8 mouse cellular contexts compared by ENCODE assay signal in the genomic region with DNA sequence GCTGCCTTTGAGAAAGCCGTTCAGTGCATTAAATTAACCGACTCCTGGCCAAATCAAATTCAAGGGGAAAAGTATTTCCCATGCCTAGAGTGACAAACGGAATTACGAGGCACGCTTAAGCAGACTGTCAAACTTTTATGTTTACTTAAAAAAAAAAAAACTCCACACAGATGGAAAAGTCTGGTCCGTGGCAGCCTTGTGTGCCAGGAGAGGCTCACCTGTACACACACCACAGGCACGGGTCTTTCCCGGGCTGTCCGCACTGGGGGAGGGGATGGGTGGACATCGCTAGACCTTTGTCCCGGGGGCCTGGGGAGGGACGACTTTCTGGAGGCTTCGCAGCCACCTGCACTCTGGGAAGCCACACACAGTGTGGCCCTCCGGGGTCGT. TPM values are rescaled to one million over a fixed set of nuclear protein-coding genes. Genes with fewer than 3 reads are reported as not detected.
DNase-seq lines count a peak whose midpoint lies in the region; ATAC-seq and TF ChIP-seq lines count a peak whose summit lies in the region.

No protein-coding gene starts in this region.

- H3K27me3 ChIP-seq in hindbrain, embryonic 16.5 days (replicated peaks; ENCODE audit: control insufficient read depth, insufficient read depth, low read length): no peaks in the 10 kb centered on the region
- no peaks in the 10 kb centered on the region for H3K27me3 ChIP-seq in midbrain, embryonic 12.5 days

- peaks cover 12% of the 10 kb centered on the region for H3K4me1 ChIP-seq in hindbrain, embryonic 16.5 days (ENCODE audit: control insufficient read depth, insufficient read depth, low read depth, low read length)
- peaks cover 30% of the 10 kb centered on the region for H3K4me1 ChIP-seq in midbrain, embryonic 12.5 days

- peak overlapping the region; percentile 93 for H3K4me2 ChIP-seq in hindbrain, embryonic 16.5 days (ENCODE audit: low read length)
- peak overlapping the region; percentile 91 for H3K4me2 ChIP-seq in midbrain, embryonic 12.5 days (replicated peaks)

- H3K27ac ChIP-seq in hindbrain, embryonic 16.5 days (ENCODE audit: low read depth, low read length): peak overlapping the region; percentile 99
- peak overlapping the region; percentile 99 for H3K27ac ChIP-seq in midbrain, embryonic 12.5 days (replicated peaks)

- H3K9me3 ChIP-seq in hindbrain, embryonic 16.5 days (ENCODE audit: control insufficient read depth, low read length): no peaks in the 10 kb centered on the region
- no peaks in the 10 kb centered on the region for H3K9me3 ChIP-seq in midbrain, embryonic 12.5 days

- H3K36me3 ChIP-seq in hindbrain, embryonic 16.5 days (ENCODE audit: control insufficient read depth, insufficient read depth, low read length): no peaks in the 10 kb centered on the region
- peaks cover 3% of the 10 kb centered on the region; the same call in 1 of the 2 replicates for H3K36me3 ChIP-seq in midbrain, embryonic 12.5 days

- no peak for TF ChIP-seq POLR2A in brain, embryonic 14.5 days (IDR thresholded peaks at IDR 0.05; ENCODE audit: borderline replicate concordance, extremely low read depth, insufficient read depth, insufficient read length, poor library complexity, severe bottlenecking)

- H3K9ac ChIP-seq in hindbrain, embryonic 16.5 days (ENCODE audit: low read depth, low read length): peak overlapping the region; percentile 99
- H3K9ac ChIP-seq in midbrain, embryonic 12.5 days (replicated peaks): peak overlapping the region; percentile 100

- peak; percentile 38 for ATAC-seq in hindbrain, embryonic 16.5 days
- ATAC-seq in midbrain, embryonic 12.5 days (ENCODE audit: low FRiP score, low read depth): no peak

- H3K4me3 ChIP-seq in hindbrain, embryonic 16.5 days (ENCODE audit: low read length): peak overlapping the region; percentile 81
- H3K4me3 ChIP-seq in midbrain, embryonic 12.5 days: peak overlapping the region; percentile 95

- under 1% methylated on average over 11 of the region's 15 CpGs for WGBS in hindbrain, embryonic 16.5 days
- 2% methylated on average over 15 of the region's 15 CpGs for WGBS in midbrain, embryonic 12.5 days

- peak; percentile 38 for DNase-seq in kidney, adult 9 months
- DNase-seq in kidney, adult 11 months: no peak
- DNase-seq in brain, embryonic 14.5 days (ENCODE audit: low read depth): peak; percentile 60
- DNase-seq in left cerebral cortex, postnatal 25 days (ENCODE audit: low spot score in 2 of 2): no peak
- no peak for DNase-seq in urinary bladder, postnatal 10 days (ENCODE audit: low spot score)
- DNase-seq in urinary bladder, postnatal 25 days (ENCODE audit: low spot score): no peak

- intact Hi-C loops in left cerebral cortex, postnatal 25 days (cut with DNase I): loop anchor here (2.0 kb wide), 1 partner anchor 109 kb away; a partner anchor contains a TSS

- TF ChIP-seq CTCF in brain, embryonic 14.5 days (IDR thresholded peaks at IDR 0.05; ENCODE audit: borderline replicate concordance, extremely low read depth, insufficient read depth, insufficient read length): no peak

RNA-seq across cellular contexts. Expression of a gene that starts 0.6 kb away (rescaled TPM):
- 46.1 and 47.5 TPM in 2 replicates for polyA plus RNA-seq in brain, embryonic 14.5 days (2012; rRNA removed)
- polyA plus RNA-seq in hindbrain, embryonic 16.5 days (2015; fragmentation: Nextera tagmentation; extraction: Ambion mirVana): 6.3 and 7.0 TPM in 2 replicates
- polyA plus RNA-seq in midbrain, embryonic 12.5 days (2016; fragmentation: Nextera tagmentation; extraction: Ambion mirVana): 15.0 and 17.3 TPM in 2 replicates
- 10 to 100 TPM; 47.2 to 54.7 TPM for total RNA-seq in left cerebral cortex, postnatal 25 days (2021)

RNA-seq across cellular contexts. Expression of a gene that starts 31.2 kb away (rescaled TPM):
- polyA plus RNA-seq in brain, embryonic 14.5 days (2012; rRNA removed): 1.3 and 2.1 TPM in 2 replicates
- polyA plus RNA-seq in hindbrain, embryonic 16.5 days (2015; fragmentation: Nextera tagmentation; extraction: Ambion mirVana): 1.2 and 2.0 TPM in 2 replicates
- polyA plus RNA-seq in midbrain, embryonic 12.5 days (2016; fragmentation: Nextera tagmentation; extraction: Ambion mirVana): 1.2 and 1.5 TPM in 2 replicates
- total RNA-seq in left cerebral cortex, postnatal 25 days (2021): 1 to 10 TPM; 1.0 to 1.2 TPM

RNA-seq across cellular contexts. Expression of a gene that starts 57.9 kb away (rescaled TPM):
- polyA plus RNA-seq in brain, embryonic 14.5 days (2012; rRNA removed): 0.23 TPM in 1 of 2 replicates, not detected in the other
- polyA plus RNA-seq in hindbrain, embryonic 16.5 days (2015; fragmentation: Nextera tagmentation; extraction: Ambion mirVana): not detected in 2 replicates
- polyA plus RNA-seq in midbrain, embryonic 12.5 days (2016; fragmentation: Nextera tagmentation; extraction: Ambion mirVana): not detected in 2 replicates
- total RNA-seq in left cerebral cortex, postnatal 25 days (2021): under 1 TPM; 0.46 to 0.57 TPM

Comparison
In these comparisons a context has a peak if more than half of its experiments do, and no peak if none do; other contexts are left out.
1. DNase-seq: peak in kidney, adult 9 months (single experiment) and brain, embryonic 14.5 days (single experiment); none in kidney, adult 11 months (single experiment), left cerebral cortex, postnatal 25 days (0 of 2), urinary bladder, postnatal 10 days (single experiment) and urinary bladder, postnatal 25 days (single experiment).